Mouse (Mus musculus): ENCODE results near the gene Dusp12. TPM values are rescaled to one million over a fixed set of nuclear protein-coding genes. Genes with fewer than 3 reads are reported as not detected.

Gene Dusp12
- polyA plus RNA-seq, 1 experiment from 2014 or later, result 40.5 TPM

GRCm38 (mm10) chr1:170865406-170865805 is 19.9 kb downstream of the Dusp12 start:
- no peak for ATAC-seq (ENCODE audit: low FRiP score, low TSS enrichment)
- Histone ChIP-seq H3K27ac (ENCODE audit: low read length) (no peak overlapping the region), H3K4me3 (ENCODE audit: low read length) (no peak overlapping the region), H3K36me3 (ENCODE audit: insufficient read depth, low read length) (no peaks in the 10 kb centered on the region), H3K4me1 (ENCODE audit: insufficient read depth, low read length) (peaks cover 6% of the 10 kb centered on the region), H3K9me3 (ENCODE audit: low read length) (no peaks in the 10 kb centered on the region), H3K4me2 (replicated peaks; ENCODE audit: low read depth, low read length) (no peak overlapping the region), H3K27me3 (ENCODE audit: insufficient read depth, low read length) (no peaks in the 10 kb centered on the region), H3K9ac (replicated peaks; ENCODE audit: low read length) (no peak overlapping the region)
- 78% methylated on average over 5 of the region's 5 CpGs for WGBS

GRCm38 (mm10) chr1:170864754-170865153 is 20.6 kb downstream of the Dusp12 start:
- H3K4me2 ChIP-seq (replicated peaks; ENCODE audit: low read depth, low read length), result no peak overlapping the region
- H3K27me3 ChIP-seq (ENCODE audit: insufficient read depth, low read length), result no peaks in the 10 kb centered on the region
- peaks cover 6% of the 10 kb centered on the region for H3K4me1 ChIP-seq (ENCODE audit: insufficient read depth, low read length)
- H3K36me3 ChIP-seq (ENCODE audit: insufficient read depth, low read length), result no peaks in the 10 kb centered on the region
- H3K27ac ChIP-seq (ENCODE audit: low read length), result no peak overlapping the region
- H3K9me3 ChIP-seq (ENCODE audit: low read length), result no peaks in the 10 kb centered on the region
- H3K4me3 ChIP-seq (ENCODE audit: low read length), result no peak overlapping the region
- WGBS, result 62% methylated on average over 3 of the region's 3 CpGs
- no peak overlapping the region for H3K9ac ChIP-seq (replicated peaks; ENCODE audit: low read length)
- ATAC-seq (ENCODE audit: low FRiP score, low TSS enrichment), result no peak

GRCm38 (mm10) chr1:170864234-170864633 is 21.1 kb downstream of the Dusp12 start:
- no peak overlapping the region for H3K27ac ChIP-seq (ENCODE audit: low read length)
- H3K4me3 ChIP-seq (ENCODE audit: low read length), result no peak overlapping the region
- H3K9ac ChIP-seq (replicated peaks; ENCODE audit: low read length), result no peak overlapping the region
- H3K36me3 ChIP-seq (ENCODE audit: insufficient read depth, low read length), result no peaks in the 10 kb centered on the region
- H3K4me1 ChIP-seq (ENCODE audit: insufficient read depth, low read length), result peaks cover 6% of the 10 kb centered on the region
- no peak for ATAC-seq (ENCODE audit: low FRiP score, low TSS enrichment)
- no peaks in the 10 kb centered on the region for H3K27me3 ChIP-seq (ENCODE audit: insufficient read depth, low read length)
- no peaks in the 10 kb centered on the region for H3K9me3 ChIP-seq (ENCODE audit: low read length)
- no peak overlapping the region for H3K4me2 ChIP-seq (replicated peaks; ENCODE audit: low read depth, low read length)

- Histone ChIP-seq H3K4me1 (ENCODE audit: insufficient read depth, low read length) (peaks cover 6% of the 10 kb centered on the region), H3K4me2 (replicated peaks; ENCODE audit: low read depth, low read length) (no peak overlapping the region), H3K9me3 (ENCODE audit: low read length) (no peaks in the 10 kb centered on the region), H3K27ac (ENCODE audit: low read length) (no peak overlapping the region), H3K36me3 (ENCODE audit: insufficient read depth, low read length) (no peaks in the 10 kb centered on the region), H3K4me3 (ENCODE audit: low read length) (no peak overlapping the region), H3K9ac (replicated peaks; ENCODE audit: low read length) (no peak overlapping the region), H3K27me3 (ENCODE audit: insufficient read depth, low read length) (no peaks in the 10 kb centered on the region)
- ATAC-seq (ENCODE audit: low FRiP score, low TSS enrichment), result no peak
- 60% methylated on average over 4 of the region's 4 CpGs for WGBS
Measured at GRCm38 (mm10) chr1:170863033-170863432, 22.3 kb downstream of the Dusp12 start.

- WGBS, result 55% methylated on average over 3 of the region's 3 CpGs
- ATAC-seq (ENCODE audit: low FRiP score, low TSS enrichment), result no peak
- H3K9ac ChIP-seq (replicated peaks; ENCODE audit: low read length), result no peak overlapping the region
Measured at GRCm38 (mm10) chr1:170862435-170862717, 23.0 kb downstream of the Dusp12 start.

GRCm38 (mm10) chr1:170861671-170862434 is 23.5 kb downstream of the Dusp12 start:
- Histone ChIP-seq H3K9ac (replicated peaks; ENCODE audit: low read length) (no peak overlapping the region), H3K9me3 (ENCODE audit: low read length) (no peaks in the 10 kb centered on the region), H3K27me3 (ENCODE audit: insufficient read depth, low read length) (no peaks in the 10 kb centered on the region), H3K36me3 (ENCODE audit: insufficient read depth, low read length) (no peaks in the 10 kb centered on the region), H3K4me1 (ENCODE audit: insufficient read depth, low read length) (peaks cover 3% of the 10 kb centered on the region), H3K27ac (ENCODE audit: low read length) (no peak overlapping the region), H3K4me2 (replicated peaks; ENCODE audit: low read depth, low read length) (no peak overlapping the region), H3K4me3 (ENCODE audit: low read length) (no peak overlapping the region)
- WGBS, result 64% methylated on average over 13 of the region's 13 CpGs
- no peak for ATAC-seq (ENCODE audit: low FRiP score, low TSS enrichment)

More at GRCm38 (mm10) chr1:170862435-170862717, 23.0 kb downstream of the Dusp12 start:
- H3K9me3 ChIP-seq (ENCODE audit: low read length), result no peaks in the 10 kb centered on the region
- H3K36me3 ChIP-seq (ENCODE audit: insufficient read depth, low read length), result no peaks in the 10 kb centered on the region
- peaks cover 6% of the 10 kb centered on the region for H3K4me1 ChIP-seq (ENCODE audit: insufficient read depth, low read length)
- no peak overlapping the region for H3K4me3 ChIP-seq (ENCODE audit: low read length)
- H3K4me2 ChIP-seq (replicated peaks; ENCODE audit: low read depth, low read length), result no peak overlapping the region
- H3K27me3 ChIP-seq (ENCODE audit: insufficient read depth, low read length), result no peaks in the 10 kb centered on the region
- H3K27ac ChIP-seq (ENCODE audit: low read length), result no peak overlapping the region

GRCm38 (mm10) chr1:170858872-170859271 is 26.5 kb downstream of the Dusp12 start:
- Histone ChIP-seq H3K4me2 (replicated peaks; ENCODE audit: low read depth, low read length) (no peak overlapping the region), H3K36me3 (ENCODE audit: insufficient read depth, low read length) (no peaks in the 10 kb centered on the region), H3K4me1 (ENCODE audit: insufficient read depth, low read length) (no peaks in the 10 kb centered on the region), H3K9me3 (ENCODE audit: low read length) (no peaks in the 10 kb centered on the region), H3K27ac (ENCODE audit: low read length) (no peak overlapping the region), H3K9ac (replicated peaks; ENCODE audit: low read length) (no peak overlapping the region), H3K27me3 (ENCODE audit: insufficient read depth, low read length) (no peaks in the 10 kb centered on the region), H3K4me3 (ENCODE audit: low read length) (no peak overlapping the region)
- ATAC-seq (ENCODE audit: low FRiP score, low TSS enrichment), result no peak
- 81% methylated on average over 1 of the region's 2 CpGs for WGBS

- H3K27me3 ChIP-seq (ENCODE audit: insufficient read depth, low read length), result no peaks in the 10 kb centered on the region
- peaks cover 4% of the 10 kb centered on the region; the same call in 1 of the 2 replicates for H3K36me3 ChIP-seq (ENCODE audit: insufficient read depth, low read length)
- no peaks in the 10 kb centered on the region for H3K4me1 ChIP-seq (ENCODE audit: insufficient read depth, low read length)
- ATAC-seq (ENCODE audit: low FRiP score, low TSS enrichment), result no peak
- no peaks in the 10 kb centered on the region for H3K9me3 ChIP-seq (ENCODE audit: low read length)
- no peak overlapping the region for H3K27ac ChIP-seq (ENCODE audit: low read length)
- H3K4me2 ChIP-seq (replicated peaks; ENCODE audit: low read depth, low read length), result no peak overlapping the region
- H3K4me3 ChIP-seq (ENCODE audit: low read length), result no peak overlapping the region
- no peak overlapping the region for H3K9ac ChIP-seq (replicated peaks; ENCODE audit: low read length)
- WGBS, result 91% methylated on average over 2 of the region's 2 CpGs
Measured at GRCm38 (mm10) chr1:170857369-170857768, 28.0 kb downstream of the Dusp12 start.

GRCm38 (mm10) chr1:170855056-170855760 is 30.1 kb downstream of the Dusp12 start:
- Histone ChIP-seq H3K4me3 (ENCODE audit: low read length) (no peak overlapping the region), H3K36me3 (ENCODE audit: insufficient read depth, low read length) (peaks cover 5% of the 10 kb centered on the region; the same call in 1 of the 2 replicates), H3K27me3 (ENCODE audit: insufficient read depth, low read length) (no peaks in the 10 kb centered on the region), H3K4me1 (ENCODE audit: insufficient read depth, low read length) (no peaks in the 10 kb centered on the region), H3K9me3 (ENCODE audit: low read length) (no peaks in the 10 kb centered on the region), H3K27ac (ENCODE audit: low read length) (no peak overlapping the region), H3K9ac (replicated peaks; ENCODE audit: low read length) (no peak overlapping the region), H3K4me2 (replicated peaks; ENCODE audit: low read depth, low read length) (no peak overlapping the region)
- no peak for ATAC-seq (ENCODE audit: low FRiP score, low TSS enrichment)
- 87% methylated on average over 13 of the region's 13 CpGs for WGBS

- Histone ChIP-seq H3K36me3 (ENCODE audit: insufficient read depth, low read length) (peaks cover 8% of the 10 kb centered on the region; the same call in 1 of the 2 replicates), H3K4me1 (ENCODE audit: insufficient read depth, low read length) (no peaks in the 10 kb centered on the region), H3K4me3 (ENCODE audit: low read length) (no peak overlapping the region), H3K9me3 (ENCODE audit: low read length) (no peaks in the 10 kb centered on the region), H3K27ac (ENCODE audit: low read length) (no peak overlapping the region), H3K27me3 (ENCODE audit: insufficient read depth, low read length) (no peaks in the 10 kb centered on the region), H3K4me2 (replicated peaks; ENCODE audit: low read depth, low read length) (no peak overlapping the region), H3K9ac (replicated peaks; ENCODE audit: low read length) (no peak overlapping the region)
- WGBS, result 94% methylated on average over 3 of the region's 3 CpGs
- no peak for ATAC-seq (ENCODE audit: low FRiP score, low TSS enrichment)
Measured at GRCm38 (mm10) chr1:170853604-170854003, 31.7 kb downstream of the Dusp12 start.

Data from kidney, embryonic 16.5 days (tissue).